Mouse (Mus musculus): Measurements from ENCODE around the gene Snrk. TPM values are rescaled to one million over a fixed set of nuclear protein-coding genes. Genes with fewer than 3 reads are reported as not detected.

Gene Snrk
- total RNA-seq, 2 experiments from 2014 or later: 209 to 293 TPM

Other genes starting within 250 kb of the Snrk start
- 1 to 10 TPM; 1.8 to 2.1 TPM for gene Ackr2, start 218.9 kb upstream of the Snrk start, total RNA-seq (2021)
- under 1 TPM; 0.61 to 0.70 TPM for gene Cyp8b1, start 201.0 kb upstream of the Snrk start, total RNA-seq (2021)
- 1 to 10 TPM in 1 of 2 experiments, under 1 TPM in 1; 0.48 to 1.3 TPM for gene Fam198a, start 166.3 kb upstream of the Snrk start, total RNA-seq (2021)
- gene Pomgnt2, start 120.2 kb upstream of the Snrk start, total RNA-seq (2021): 10 to 100 TPM; 19.2 to 19.7 TPM
- 10 to 100 TPM; 59.0 to 93.2 TPM for gene Ano10, start 177.2 kb downstream of the Snrk start, total RNA-seq (2021)
- gene Abhd5, start 234.3 kb downstream of the Snrk start, total RNA-seq (2021): 10 to 100 TPM; 91.2 to 99.4 TPM